Mouse (Mus musculus) heart, embryonic 16.5 days (tissue): Measurements from ENCODE around the gene Fam114a2. TPM values are rescaled to one million over a fixed set of nuclear protein-coding genes. Genes with fewer than 3 reads are reported as not detected.

Experiments used
- polyA plus RNA-seq: library from polyadenylated mRNA; unstranded; fragments of >200 nt; fragmentation: Nextera tagmentation; extraction: Ambion mirVana; gene quantifications from 2 replicates; pipeline ENCODE4 v1.2.1, GENCODE M21; 2015

The Fam114a2 gene
- polyA plus RNA-seq, 1 experiment from 2014 or later, result 65.3 TPM

Other genes with a start within 250 kb of the Fam114a2 start
- 28.4 and 32.1 TPM in 2 replicates for gene Mfap3, start within 50 bp of the Fam114a2 start, polyA plus RNA-seq
- 9.3 and 9.7 TPM in 2 replicates for gene Galnt10, start 126.8 kb upstream of the Fam114a2 start, polyA plus RNA-seq